Mouse (Mus musculus) cortical plate, adult 2 months (tissue): ENCODE data around the gene Zcchc13. TPM values are rescaled to one million over a fixed set of nuclear protein-coding genes. Genes with fewer than 3 reads are reported as not detected.

Experiments
- H3K27ac ChIP-seq: fragments of 200-500 bp; 2 replicates; pipeline ENCODE4 v1.5.1; 2012; ENCODE audit warnings: low read length, control low read depth, inconsistent platforms; ENCODE audit not compliant: insufficient read depth
- H3K4me1 ChIP-seq: fragments of 200-500 bp; 2 replicates; pipeline ENCODE4 v1.6.1; 2011; ENCODE audit warnings: low read length; ENCODE audit not compliant: control insufficient read depth, insufficient read depth
- H3K4me3 ChIP-seq: fragments of 200-500 bp; 2 replicates; pipeline ENCODE4 v1.5.1; 2011; ENCODE audit warnings: mild to moderate bottlenecking, low read length, control low read depth; ENCODE audit not compliant: insufficient read depth
- CTCF ChIP-seq: fragments of 200-500 bp; IDR thresholded peaks from 2 replicates; pipeline ENCODE4 v1.5.1; 2011; ENCODE audit warnings: mild to moderate bottlenecking, control low read depth, low read length; ENCODE audit not compliant: insufficient read depth; ENCODE audit errors: extremely low read depth
- POLR2A ChIP-seq: fragments of 200-500 bp; IDR thresholded peaks from 2 replicates; pipeline ENCODE4 v1.6.1; 2011; ENCODE audit warnings: mild to moderate bottlenecking, low read length, control low read depth; ENCODE audit not compliant: insufficient read depth; ENCODE audit errors: extremely low read depth
- polyA plus RNA-seq: library from polyadenylated mRNA; depleted of rRNA; stranded (reverse); fragments of >200 nt; gene quantifications from 2 replicates; pipeline ENCODE4 v1.2.3, GENCODE M21; 2012; rRNA removed

The Zcchc13 gene
- polyA plus RNA-seq = 0.19 and 0.21 TPM in 2 replicates

GRCm38 (mm10) chrX:103630303-103630702 lies at the start of gene Zcchc13:
TSS of gene Zcchc13 (plus strand) at chrX:103630586.
- no peaks in the 10 kb centered on the region for H3K4me1 ChIP-seq
- H3K4me3 ChIP-seq = no peak within 1 kb of the TSS
- no peak within 1 kb of the TSS for H3K27ac ChIP-seq
- TF ChIP-seq CTCF (no peak), POLR2A (no peak)

GRCm38 (mm10) chrX:103584262-103584661 lies 46.1 kb upstream of the Zcchc13 start:
- TF ChIP-seq POLR2A = no peak
- no peak overlapping the region for H3K27ac ChIP-seq

GRCm38 (mm10) chrX:103592056-103592455 lies 38.3 kb upstream of the Zcchc13 start:
- Histone ChIP-seq H3K27ac (no peak overlapping the region), H3K4me1 (no peaks in the 10 kb centered on the region; the same call in 1 of the 2 replicates), H3K4me3 (no peak overlapping the region)
- TF ChIP-seq POLR2A (no peak), CTCF (no peak)

More at GRCm38 (mm10) chrX:103584262-103584661, 46.1 kb upstream of the Zcchc13 start:
- Histone ChIP-seq H3K4me1 (no peaks in the 10 kb centered on the region), H3K4me3 (no peak overlapping the region)

- Histone ChIP-seq H3K4me3 (no peak overlapping the region), H3K4me1 (no peaks in the 10 kb centered on the region), H3K27ac (no peak overlapping the region)
- TF ChIP-seq POLR2A (no peak), CTCF (no peak)
Measured at GRCm38 (mm10) chrX:103602553-103602952, 27.8 kb upstream of the Zcchc13 start.

GRCm38 (mm10) chrX:103604211-103604610 lies 26.2 kb upstream of the Zcchc13 start:
- TF ChIP-seq CTCF (no peak), POLR2A (no peak)
- no peak overlapping the region for H3K27ac ChIP-seq
- H3K4me3 ChIP-seq = no peak overlapping the region
- no peaks in the 10 kb centered on the region for H3K4me1 ChIP-seq

- no peak overlapping the region for H3K4me3 ChIP-seq
- TF ChIP-seq POLR2A (no peak), CTCF (no peak)
- no peak overlapping the region for H3K27ac ChIP-seq
- no peaks in the 10 kb centered on the region for H3K4me1 ChIP-seq
Measured at GRCm38 (mm10) chrX:103605473-103605872, 24.9 kb upstream of the Zcchc13 start.

GRCm38 (mm10) chrX:103610401-103610800 lies 20.0 kb upstream of the Zcchc13 start:
- no peak overlapping the region for H3K4me3 ChIP-seq
- H3K27ac ChIP-seq = no peak overlapping the region
- no peaks in the 10 kb centered on the region for H3K4me1 ChIP-seq
- TF ChIP-seq POLR2A = no peak
- TF ChIP-seq CTCF = no peak

- TF ChIP-seq CTCF = no peak
Measured at GRCm38 (mm10) chrX:103611462-103611861, 18.9 kb upstream of the Zcchc13 start.

GRCm38 (mm10) chrX:103614700-103615233 lies 15.6 kb upstream of the Zcchc13 start:
- no peak overlapping the region for H3K4me3 ChIP-seq
- no peaks in the 10 kb centered on the region for H3K4me1 ChIP-seq
- no peak for TF ChIP-seq CTCF
- no peak for TF ChIP-seq POLR2A
- no peak overlapping the region for H3K27ac ChIP-seq

More at GRCm38 (mm10) chrX:103611462-103611861, 18.9 kb upstream of the Zcchc13 start:
- no peak overlapping the region for H3K27ac ChIP-seq
- H3K4me1 ChIP-seq = no peaks in the 10 kb centered on the region
- no peak overlapping the region for H3K4me3 ChIP-seq

GRCm38 (mm10) chrX:103615453-103615852 lies 14.9 kb upstream of the Zcchc13 start:
- TF ChIP-seq CTCF = no peak
- TF ChIP-seq POLR2A = no peak
- Histone ChIP-seq H3K4me3 (no peak overlapping the region; the same call in 1 of the 2 replicates), H3K4me1 (no peaks in the 10 kb centered on the region), H3K27ac (no peak overlapping the region)

- TF ChIP-seq CTCF (no peak), POLR2A (no peak)
- peak overlapping the region; percentile 71; the same call in 1 of the 2 replicates for H3K27ac ChIP-seq
- no peaks in the 10 kb centered on the region for H3K4me1 ChIP-seq
- H3K4me3 ChIP-seq = peak overlapping the region; percentile 45
Measured at GRCm38 (mm10) chrX:103616162-103616535, 14.2 kb upstream of the Zcchc13 start.
